Mouse (Mus musculus): Measurements from ENCODE around the gene Tbx19.

DNA sequence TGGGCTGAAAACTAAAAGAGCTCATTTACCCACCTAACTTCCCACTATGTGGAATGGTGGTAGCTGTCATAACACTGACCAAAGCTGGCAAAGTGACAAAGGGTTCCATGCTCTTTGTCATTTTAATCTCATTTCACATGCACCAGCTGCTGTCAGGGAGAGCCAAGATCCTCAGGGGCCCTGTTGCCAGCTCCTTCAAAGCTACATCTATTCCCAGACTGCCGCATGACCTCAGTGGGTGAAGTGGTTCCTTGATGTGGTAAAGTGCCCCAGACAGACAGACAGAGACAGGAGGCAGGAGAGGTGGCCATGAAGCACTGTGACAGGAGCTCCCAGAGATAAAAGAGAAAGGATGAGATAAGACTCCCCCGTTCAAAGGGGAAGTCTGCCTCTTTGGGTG, 49.9 kb downstream of the Tbx19 start:
- TF ChIP-seq CTCF (IDR thresholded peaks at IDR 0.05; ENCODE audit: extremely low read depth, insufficient read length, insufficient replicate concordance, low read depth, low read length) = no peak
- no peak for TF ChIP-seq POLR2A (IDR thresholded peaks at IDR 0.05; ENCODE audit: low read depth, low read length)

Data from small intestine, adult 2 months (tissue).